Mouse (Mus musculus): ENCODE data around the gene Stxbp4. TPM values are rescaled to one million over a fixed set of nuclear protein-coding genes. Genes with fewer than 3 reads are reported as not detected.

Stxbp4 gene
- polyA plus RNA-seq, 1 experiment from 2014 or later = 36.5 TPM

GRCm38 (mm10) chr11:90498461-90498860 is 139.4 kb downstream of the Stxbp4 start:
- H3K4me1 ChIP-seq (ENCODE audit: control insufficient read depth, insufficient read depth, low read length) = no peaks in the 10 kb centered on the region
- WGBS = 56% methylated on average over 5 of the region's 5 CpGs
- H3K36me3 ChIP-seq (ENCODE audit: control insufficient read depth, insufficient read depth, low read length) = no peaks in the 10 kb centered on the region; the same call in 1 of the 2 replicates
- no peak for ATAC-seq (ENCODE audit: low FRiP score)
- no peak overlapping the region for H3K4me3 ChIP-seq (ENCODE audit: low read depth, low read length)
- H3K9ac ChIP-seq (ENCODE audit: low read length) = no peak overlapping the region
- no peak overlapping the region for H3K4me2 ChIP-seq
- H3K27me3 ChIP-seq (ENCODE audit: control insufficient read depth, insufficient read depth, low read length) = no peaks in the 10 kb centered on the region
- H3K27ac ChIP-seq (ENCODE audit: low read depth, low read length) = no peak overlapping the region
- no peak for DNase-seq (ENCODE audit: low spot score, missing footprints)
- H3K9me3 ChIP-seq (ENCODE audit: control insufficient read depth, low read length) = no peaks in the 10 kb centered on the region

DNA sequence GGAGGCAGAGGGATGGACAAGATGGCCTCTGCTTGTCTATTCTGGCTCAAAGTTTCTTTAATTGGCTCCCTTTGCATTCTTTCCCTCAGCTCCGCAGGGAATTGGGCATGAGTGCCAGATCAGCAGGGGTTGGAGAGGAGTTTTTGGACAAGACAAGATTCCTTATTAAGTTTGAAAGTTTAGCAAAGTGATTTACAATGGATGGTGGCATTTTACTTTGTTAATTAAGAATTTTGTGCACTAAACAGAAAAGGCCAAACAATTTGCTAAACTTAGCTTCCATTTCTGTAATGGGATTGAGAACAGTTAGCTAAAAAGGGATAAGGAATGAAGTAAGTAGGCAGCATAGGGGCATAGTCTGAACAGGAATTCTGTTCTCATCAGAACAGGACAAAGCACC is 142.9 kb downstream of the Stxbp4 start:
- no peak overlapping the region for H3K9ac ChIP-seq (ENCODE audit: low read length)
- H3K4me1 ChIP-seq (ENCODE audit: control insufficient read depth, insufficient read depth, low read length) = no peaks in the 10 kb centered on the region
- no peak overlapping the region for H3K4me3 ChIP-seq (ENCODE audit: low read depth, low read length)
- ATAC-seq (ENCODE audit: low FRiP score) (no peak), DNase-seq (ENCODE audit: low spot score, missing footprints) (no peak)
- WGBS = 81% methylated on average over 1 of the region's 1 CpGs
- H3K9me3 ChIP-seq (ENCODE audit: control insufficient read depth, low read length) = no peaks in the 10 kb centered on the region
- no peak overlapping the region for H3K4me2 ChIP-seq
- H3K27ac ChIP-seq (ENCODE audit: low read depth, low read length) = no peak overlapping the region
- peaks cover 2% of the 10 kb centered on the region for H3K36me3 ChIP-seq (ENCODE audit: control insufficient read depth, insufficient read depth, low read length)
- no peaks in the 10 kb centered on the region for H3K27me3 ChIP-seq (ENCODE audit: control insufficient read depth, insufficient read depth, low read length)

- Histone ChIP-seq H3K4me2 (no peak overlapping the region), H3K27ac (ENCODE audit: low read depth, low read length) (no peak overlapping the region), H3K9me3 (ENCODE audit: control insufficient read depth, low read length) (no peaks in the 10 kb centered on the region), H3K4me3 (ENCODE audit: low read depth, low read length) (no peak overlapping the region), H3K36me3 (ENCODE audit: control insufficient read depth, insufficient read depth, low read length) (peaks cover 2% of the 10 kb centered on the region), H3K9ac (ENCODE audit: low read length) (no peak overlapping the region), H3K4me1 (ENCODE audit: control insufficient read depth, insufficient read depth, low read length) (no peaks in the 10 kb centered on the region), H3K27me3 (ENCODE audit: control insufficient read depth, insufficient read depth, low read length) (peaks cover 9% of the 10 kb centered on the region; the same call in 1 of the 2 replicates)
- no peak for DNase-seq (ENCODE audit: low spot score, missing footprints)
- no peak for ATAC-seq (ENCODE audit: low FRiP score)
- WGBS = 93% methylated on average over 4 of the region's 4 CpGs
Observed at GRCm38 (mm10) chr11:90492511-90492910, 145.4 kb downstream of the Stxbp4 start.

DNA sequence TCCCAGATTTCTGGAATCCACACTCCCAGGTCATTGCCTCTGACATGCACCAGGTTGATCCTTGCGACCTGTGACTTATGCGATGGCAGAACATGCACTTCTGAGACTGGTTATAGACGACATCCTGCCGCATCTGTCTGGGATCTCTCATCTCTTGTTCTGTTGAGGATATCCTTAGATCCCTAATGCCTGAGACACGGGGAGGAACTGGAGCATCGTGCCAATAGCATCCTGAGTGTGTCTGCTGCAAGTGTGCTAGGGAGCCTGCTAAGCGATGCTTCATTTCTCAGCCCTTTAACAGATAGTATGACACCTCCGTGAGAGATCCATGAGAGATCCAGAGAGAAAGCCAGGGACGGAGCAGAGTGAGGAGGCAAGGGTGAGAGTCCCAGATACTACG is 148.7 kb downstream of the Stxbp4 start:
- Histone ChIP-seq H3K9me3 (ENCODE audit: control insufficient read depth, low read length) (no peaks in the 10 kb centered on the region), H3K4me3 (ENCODE audit: low read depth, low read length) (no peak overlapping the region), H3K36me3 (ENCODE audit: control insufficient read depth, insufficient read depth, low read length) (peaks cover 2% of the 10 kb centered on the region), H3K4me2 (no peak overlapping the region), H3K9ac (ENCODE audit: low read length) (no peak overlapping the region), H3K27me3 (ENCODE audit: control insufficient read depth, insufficient read depth, low read length) (peaks cover 15% of the 10 kb centered on the region), H3K4me1 (ENCODE audit: control insufficient read depth, insufficient read depth, low read length) (peaks cover 6% of the 10 kb centered on the region; the same call in 1 of the 2 replicates), H3K27ac (ENCODE audit: low read depth, low read length) (no peak overlapping the region)
- 90% methylated on average over 10 of the region's 10 CpGs for WGBS
- ATAC-seq (ENCODE audit: low FRiP score) (no peak), DNase-seq (ENCODE audit: low spot score, missing footprints) (no peak)

- WGBS = 99% methylated on average over 8 of the region's 8 CpGs
Observed at GRCm38 (mm10) chr11:90487686-90488085, 150.2 kb downstream of the Stxbp4 start.

GRCm38 (mm10) chr11:90484750-90485637 is 152.9 kb downstream of the Stxbp4 start:
- Histone ChIP-seq H3K4me2 (no peak overlapping the region), H3K27ac (ENCODE audit: low read depth, low read length) (no peak overlapping the region), H3K9me3 (ENCODE audit: control insufficient read depth, low read length) (no peaks in the 10 kb centered on the region), H3K9ac (ENCODE audit: low read length) (no peak overlapping the region), H3K4me1 (ENCODE audit: control insufficient read depth, insufficient read depth, low read length) (peaks cover 6% of the 10 kb centered on the region; the same call in 1 of the 2 replicates), H3K36me3 (ENCODE audit: control insufficient read depth, insufficient read depth, low read length) (no peaks in the 10 kb centered on the region), H3K4me3 (ENCODE audit: low read depth, low read length) (no peak overlapping the region), H3K27me3 (ENCODE audit: control insufficient read depth, insufficient read depth, low read length) (peaks cover 22% of the 10 kb centered on the region)
- peak; percentile 91 for DNase-seq (ENCODE audit: low spot score, missing footprints)
- ATAC-seq (ENCODE audit: low FRiP score) = peak; percentile 93
- 31% methylated on average over 14 of the region's 14 CpGs for WGBS

More at GRCm38 (mm10) chr11:90487686-90488085, 150.2 kb downstream of the Stxbp4 start:
- no peak overlapping the region for H3K4me2 ChIP-seq
- H3K4me3 ChIP-seq (ENCODE audit: low read depth, low read length) = no peak overlapping the region
- no peak overlapping the region for H3K27ac ChIP-seq (ENCODE audit: low read depth, low read length)
- peaks cover 19% of the 10 kb centered on the region for H3K27me3 ChIP-seq (ENCODE audit: control insufficient read depth, insufficient read depth, low read length)
- DNase-seq (ENCODE audit: low spot score, missing footprints) = no peak
- H3K9me3 ChIP-seq (ENCODE audit: control insufficient read depth, low read length) = no peaks in the 10 kb centered on the region
- peaks cover 6% of the 10 kb centered on the region; the same call in 1 of the 2 replicates for H3K4me1 ChIP-seq (ENCODE audit: control insufficient read depth, insufficient read depth, low read length)
- peaks cover 2% of the 10 kb centered on the region; the same call in 1 of the 2 replicates for H3K36me3 ChIP-seq (ENCODE audit: control insufficient read depth, insufficient read depth, low read length)
- no peak for ATAC-seq (ENCODE audit: low FRiP score)
- H3K9ac ChIP-seq (ENCODE audit: low read length) = no peak overlapping the region

GRCm38 (mm10) chr11:90483766-90484165 is 154.1 kb downstream of the Stxbp4 start:
- Histone ChIP-seq H3K27me3 (ENCODE audit: control insufficient read depth, insufficient read depth, low read length) (peaks cover 22% of the 10 kb centered on the region), H3K27ac (ENCODE audit: low read depth, low read length) (no peak overlapping the region), H3K4me3 (ENCODE audit: low read depth, low read length) (no peak overlapping the region), H3K4me1 (ENCODE audit: control insufficient read depth, insufficient read depth, low read length) (peaks cover 6% of the 10 kb centered on the region; the same call in 1 of the 2 replicates), H3K4me2 (no peak overlapping the region), H3K9me3 (ENCODE audit: control insufficient read depth, low read length) (no peaks in the 10 kb centered on the region), H3K36me3 (ENCODE audit: control insufficient read depth, insufficient read depth, low read length) (peaks cover 3% of the 10 kb centered on the region; the same call in 1 of the 2 replicates), H3K9ac (ENCODE audit: low read length) (no peak overlapping the region)
- WGBS = 87% methylated on average over 3 of the region's 3 CpGs
- no peak for ATAC-seq (ENCODE audit: low FRiP score)
- DNase-seq (ENCODE audit: low spot score, missing footprints) = no peak

- peaks cover 3% of the 10 kb centered on the region; the same call in 1 of the 2 replicates for H3K36me3 ChIP-seq (ENCODE audit: control insufficient read depth, insufficient read depth, low read length)
- peaks cover 12% of the 10 kb centered on the region for H3K27me3 ChIP-seq (ENCODE audit: control insufficient read depth, insufficient read depth, low read length)
- WGBS = 84% methylated on average over 1 of the region's 1 CpGs
- no peak overlapping the region for H3K4me2 ChIP-seq
- peaks cover 6% of the 10 kb centered on the region; the same call in 1 of the 2 replicates for H3K4me1 ChIP-seq (ENCODE audit: control insufficient read depth, insufficient read depth, low read length)
- H3K9ac ChIP-seq (ENCODE audit: low read length) = no peak overlapping the region
- H3K9me3 ChIP-seq (ENCODE audit: control insufficient read depth, low read length) = no peaks in the 10 kb centered on the region
- no peak overlapping the region for H3K4me3 ChIP-seq (ENCODE audit: low read depth, low read length)
- peak; percentile 26 for DNase-seq (ENCODE audit: low spot score, missing footprints)
- H3K27ac ChIP-seq (ENCODE audit: low read depth, low read length) = no peak overlapping the region
- ATAC-seq (ENCODE audit: low FRiP score) = no peak
Observed at GRCm38 (mm10) chr11:90481828-90482227, 156.1 kb downstream of the Stxbp4 start.

GRCm38 (mm10) chr11:90470271-90470670 is 167.6 kb downstream of the Stxbp4 start:
- Histone ChIP-seq H3K4me1 (ENCODE audit: control insufficient read depth, insufficient read depth, low read length) (no peaks in the 10 kb centered on the region), H3K4me3 (ENCODE audit: low read depth, low read length) (no peak overlapping the region), H3K27ac (ENCODE audit: low read depth, low read length) (no peak overlapping the region), H3K9ac (ENCODE audit: low read length) (no peak overlapping the region), H3K36me3 (ENCODE audit: control insufficient read depth, insufficient read depth, low read length) (no peaks in the 10 kb centered on the region), H3K4me2 (no peak overlapping the region), H3K27me3 (ENCODE audit: control insufficient read depth, insufficient read depth, low read length) (no peaks in the 10 kb centered on the region), H3K9me3 (ENCODE audit: control insufficient read depth, low read length) (no peaks in the 10 kb centered on the region)
- DNase-seq (ENCODE audit: low spot score, missing footprints) (no peak), ATAC-seq (ENCODE audit: low FRiP score) (no peak)
- 85% methylated on average over 4 of the region's 4 CpGs for WGBS

All from midbrain, embryonic 11.5 days (tissue).